Mouse (Mus musculus): ENCODE results near the gene Acin1. TPM values are rescaled to one million over a fixed set of nuclear protein-coding genes. Genes with fewer than 3 reads are reported as not detected.
A peak's percentile ranks its signal among the peaks of the same experiment; 100 is the strongest.

The Acin1 gene
- polyA plus RNA-seq, 1 experiment from 2014 or later = 185 TPM

DNA sequence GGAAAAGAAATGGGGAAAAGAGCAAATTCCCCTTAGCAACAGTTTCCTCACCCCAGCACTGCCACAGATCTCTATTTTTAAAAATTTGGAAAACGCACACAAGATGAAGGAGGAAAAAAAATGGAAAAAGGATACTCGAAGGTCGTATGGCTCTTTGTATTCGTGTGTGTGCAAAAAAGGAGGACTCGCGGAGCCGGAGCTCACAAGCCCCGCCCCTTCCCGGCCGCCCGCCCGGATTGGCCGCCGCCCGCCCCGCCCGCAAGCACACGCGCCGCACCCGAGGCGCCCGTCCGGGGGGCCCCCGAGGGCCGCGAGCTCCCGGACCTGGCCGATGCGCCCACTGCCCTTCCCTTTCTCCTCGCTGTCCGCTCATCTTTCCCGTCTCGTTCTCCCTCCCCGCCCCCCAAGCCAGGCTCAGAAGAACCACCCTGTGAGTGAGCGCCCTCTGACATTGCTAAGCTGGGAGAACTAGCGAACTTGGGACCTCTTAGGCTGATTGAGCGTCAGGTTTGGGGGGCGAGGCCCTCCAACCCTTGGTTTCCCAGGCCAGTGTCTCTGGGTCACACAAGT lies 80.9 kb downstream of the Acin1 start, which contains the start of gene 4931414P19Rik:
TSS of gene 4931414P19Rik (minus strand) at position 242 of the 570 bp plus-strand sequence.
- ATAC-seq (ENCODE audit: low FRiP score) (peak; percentile 55), DNase-seq (ENCODE audit: low spot score) (peak; percentile 86)
- peak within 1 kb of the TSS; percentile 43 for H3K4me2 ChIP-seq (replicated peaks; ENCODE audit: low read depth, low read length)
- peak within 1 kb of the TSS; percentile 37 for H3K4me3 ChIP-seq (ENCODE audit: low read depth, low read length)
- no peaks in the 10 kb centered on the region for H3K27me3 ChIP-seq (ENCODE audit: control insufficient read depth, insufficient read depth, low read length)
- no peaks in the 10 kb centered on the region for H3K4me1 ChIP-seq (replicated peaks; ENCODE audit: control insufficient read depth, insufficient read depth, low read length)
- peak within 1 kb of the TSS; percentile 53; the same call in 1 of the 2 replicates for H3K9ac ChIP-seq (ENCODE audit: low read depth, low read length)
- H3K9me3 ChIP-seq (ENCODE audit: control insufficient read depth, low read length) = no peaks in the 10 kb centered on the region
- peak within 1 kb of the TSS; percentile 55; the same call in 1 of the 2 replicates for H3K27ac ChIP-seq (ENCODE audit: low read depth, low read length)
- H3K36me3 ChIP-seq (ENCODE audit: control insufficient read depth, insufficient read depth, low read length) = no peaks in the 10 kb centered on the region
- WGBS = under 1% methylated on average over 27 of the region's 39 CpGs

DNA sequence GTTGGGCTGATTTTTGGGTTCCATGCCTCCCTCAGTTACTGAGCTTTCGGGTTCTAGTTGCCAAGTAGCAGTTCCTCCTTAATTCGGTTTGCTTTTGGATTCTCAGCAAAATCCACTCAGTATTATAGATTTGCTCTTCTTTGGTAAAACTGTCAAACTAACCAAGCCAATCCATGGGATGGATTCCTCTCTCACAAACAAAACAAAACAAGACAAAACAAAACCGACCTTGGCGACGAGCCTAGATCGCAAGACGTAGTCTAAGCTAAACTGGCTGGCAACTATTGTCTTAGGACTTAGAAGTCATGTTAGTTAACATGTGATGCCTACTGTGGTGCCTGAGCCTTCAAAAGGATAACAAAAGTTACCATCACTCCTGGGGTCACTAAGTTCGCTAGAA lies 83.0 kb downstream of the Acin1 start:
- Histone ChIP-seq H3K27me3 (ENCODE audit: control insufficient read depth, insufficient read depth, low read length) (no peaks in the 10 kb centered on the region), H3K4me1 (replicated peaks; ENCODE audit: control insufficient read depth, insufficient read depth, low read length) (no peaks in the 10 kb centered on the region), H3K36me3 (ENCODE audit: control insufficient read depth, insufficient read depth, low read length) (no peaks in the 10 kb centered on the region), H3K4me2 (replicated peaks; ENCODE audit: low read depth, low read length) (peak overlapping the region; percentile 42; the same call in 1 of the 2 replicates), H3K4me3 (ENCODE audit: low read depth, low read length) (peak overlapping the region; percentile 56), H3K9me3 (ENCODE audit: control insufficient read depth, low read length) (no peaks in the 10 kb centered on the region), H3K9ac (ENCODE audit: low read depth, low read length) (no peak overlapping the region; the same call in 1 of the 2 replicates), H3K27ac (ENCODE audit: low read depth, low read length) (peak overlapping the region; percentile 81; the same call in 1 of the 2 replicates)
- DNase-seq (ENCODE audit: low spot score) (no peak), ATAC-seq (ENCODE audit: low FRiP score) (no peak)
- WGBS = 86% methylated on average over 8 of the region's 8 CpGs

DNA sequence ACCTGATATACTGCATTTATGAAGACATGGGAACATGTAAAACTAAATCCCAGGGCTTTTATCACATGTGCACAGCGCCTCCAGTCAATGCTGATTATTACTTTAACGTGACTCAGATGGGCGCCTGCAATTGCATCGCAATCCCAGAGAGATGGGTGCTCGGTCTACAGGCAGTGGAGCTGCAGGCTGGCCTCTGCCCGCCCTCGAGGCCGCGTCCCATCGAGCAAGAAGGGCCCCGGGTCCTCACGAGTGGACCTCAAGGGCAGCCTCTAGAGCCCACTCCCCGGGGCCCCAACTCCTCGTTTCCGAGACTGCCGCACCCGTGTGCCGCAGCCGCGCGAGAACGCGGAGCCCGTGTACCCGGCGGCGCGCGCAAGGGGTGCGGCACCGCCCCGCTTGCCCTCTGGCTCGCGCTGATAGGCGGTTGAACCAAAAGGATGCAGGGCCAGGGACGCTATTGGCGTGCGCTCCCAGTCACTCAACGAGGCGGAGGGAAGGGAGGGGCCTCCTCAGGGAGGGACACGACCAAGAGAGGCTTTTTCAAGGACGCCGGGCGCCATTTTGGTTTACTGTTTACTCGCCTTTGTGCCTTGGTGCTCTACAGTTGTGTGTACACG lies 83.6 kb downstream of the Acin1 start:
- Histone ChIP-seq H3K9ac (ENCODE audit: low read depth, low read length) (peak overlapping the region; percentile 93), H3K27ac (ENCODE audit: low read depth, low read length) (peak overlapping the region; percentile 81), H3K4me1 (replicated peaks; ENCODE audit: control insufficient read depth, insufficient read depth, low read length) (no peaks in the 10 kb centered on the region), H3K4me2 (replicated peaks; ENCODE audit: low read depth, low read length) (peak overlapping the region; percentile 42), H3K36me3 (ENCODE audit: control insufficient read depth, insufficient read depth, low read length) (no peaks in the 10 kb centered on the region), H3K27me3 (ENCODE audit: control insufficient read depth, insufficient read depth, low read length) (no peaks in the 10 kb centered on the region), H3K4me3 (ENCODE audit: low read depth, low read length) (peak overlapping the region; percentile 56), H3K9me3 (ENCODE audit: control insufficient read depth, low read length) (no peaks in the 10 kb centered on the region)
- DNase-seq (ENCODE audit: low spot score) (peak; percentile 95), ATAC-seq (ENCODE audit: low FRiP score) (peak; percentile 98)
- under 1% methylated on average over 46 of the region's 46 CpGs for whole genome bisulfite sequencing

DNA sequence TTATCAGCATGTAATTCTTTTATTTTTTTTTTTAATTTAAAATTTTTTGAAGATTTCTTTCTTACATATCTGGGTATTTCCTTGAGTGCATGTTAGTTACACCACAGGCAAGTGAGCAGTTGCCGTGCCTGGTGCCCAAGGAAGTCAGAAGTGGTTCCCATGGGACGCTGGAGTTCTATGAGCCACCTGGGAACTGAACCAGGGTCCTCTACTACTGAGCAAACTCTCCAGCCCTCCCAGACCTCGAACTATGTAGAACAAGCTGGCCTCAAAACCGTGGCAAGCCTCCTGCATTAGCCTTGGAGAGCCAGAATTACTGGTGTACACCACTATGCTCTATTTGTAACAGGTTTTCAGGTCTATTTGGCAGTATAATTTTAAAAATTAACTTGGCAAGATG lies 84.1 kb downstream of the Acin1 start:
- peak; percentile 15 for ATAC-seq (ENCODE audit: low FRiP score)
- no peaks in the 10 kb centered on the region for H3K27me3 ChIP-seq (ENCODE audit: control insufficient read depth, insufficient read depth, low read length)
- DNase-seq (ENCODE audit: low spot score) = no peak
- no peaks in the 10 kb centered on the region for H3K36me3 ChIP-seq (ENCODE audit: control insufficient read depth, insufficient read depth, low read length)
- no peaks in the 10 kb centered on the region for H3K4me1 ChIP-seq (replicated peaks; ENCODE audit: control insufficient read depth, insufficient read depth, low read length)
- H3K9me3 ChIP-seq (ENCODE audit: control insufficient read depth, low read length) = no peaks in the 10 kb centered on the region
- peak overlapping the region; percentile 56 for H3K4me3 ChIP-seq (ENCODE audit: low read depth, low read length)
- 45% methylated on average over 4 of the region's 4 CpGs for WGBS
- peak overlapping the region; percentile 24; the same call in 1 of the 2 replicates for H3K9ac ChIP-seq (ENCODE audit: low read depth, low read length)
- H3K27ac ChIP-seq (ENCODE audit: low read depth, low read length) = peak overlapping the region; percentile 81; the same call in 1 of the 2 replicates
- H3K4me2 ChIP-seq (replicated peaks; ENCODE audit: low read depth, low read length) = peak overlapping the region; percentile 42

DNA sequence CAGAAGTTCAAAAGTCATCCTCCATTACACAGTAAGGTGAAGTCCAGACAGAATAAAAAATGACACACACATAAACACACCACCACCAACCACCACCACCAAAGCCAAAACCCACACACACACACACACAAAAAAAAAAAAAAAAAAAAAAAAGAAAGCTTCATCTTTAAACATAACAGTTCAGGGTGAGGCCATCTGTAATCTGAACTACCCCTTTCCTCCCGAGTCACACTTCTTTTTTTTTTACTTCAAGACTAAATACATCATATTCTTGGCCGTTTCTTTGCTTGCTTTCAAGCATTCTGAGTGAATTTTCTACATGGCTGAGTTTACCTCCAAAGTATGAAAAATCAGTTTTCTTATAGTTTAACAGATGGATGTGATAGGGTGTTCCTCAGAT lies 85.1 kb downstream of the Acin1 start:
- Histone ChIP-seq H3K36me3 (ENCODE audit: control insufficient read depth, insufficient read depth, low read length) (no peaks in the 10 kb centered on the region), H3K4me2 (replicated peaks; ENCODE audit: low read depth, low read length) (no peak overlapping the region), H3K27me3 (ENCODE audit: control insufficient read depth, insufficient read depth, low read length) (no peaks in the 10 kb centered on the region), H3K4me3 (ENCODE audit: low read depth, low read length) (no peak overlapping the region), H3K9me3 (ENCODE audit: control insufficient read depth, low read length) (no peaks in the 10 kb centered on the region), H3K9ac (ENCODE audit: low read depth, low read length) (no peak overlapping the region), H3K4me1 (replicated peaks; ENCODE audit: control insufficient read depth, insufficient read depth, low read length) (no peaks in the 10 kb centered on the region), H3K27ac (ENCODE audit: low read depth, low read length) (no peak overlapping the region)
- ATAC-seq (ENCODE audit: low FRiP score) = no peak
- WGBS = 80% methylated on average over 2 of the region's 2 CpGs
- DNase-seq (ENCODE audit: low spot score) = no peak

DNA sequence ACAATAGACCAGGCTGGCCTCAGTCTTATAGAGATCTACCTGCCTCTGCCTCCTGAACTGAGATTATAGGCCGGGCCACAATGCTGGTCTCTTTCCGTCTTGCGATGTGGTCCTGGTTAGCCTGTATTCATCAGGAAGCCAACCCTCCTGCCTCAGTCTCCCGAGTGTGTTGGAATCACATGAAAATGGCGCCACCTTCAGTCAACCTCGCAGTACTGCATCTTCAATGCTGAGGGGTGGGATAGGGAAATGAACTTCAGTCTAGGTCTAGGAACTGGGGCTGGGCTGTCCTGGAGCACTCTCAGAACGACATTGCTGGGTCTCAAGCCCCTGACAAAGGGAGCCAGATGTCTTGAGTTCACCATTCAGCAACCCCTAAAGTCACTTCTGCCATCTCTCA lies 89.6 kb downstream of the Acin1 start:
- 81% methylated on average over 7 of the region's 7 CpGs for WGBS
- Histone ChIP-seq H3K27me3 (ENCODE audit: control insufficient read depth, insufficient read depth, low read length) (no peaks in the 10 kb centered on the region), H3K36me3 (ENCODE audit: control insufficient read depth, insufficient read depth, low read length) (peaks cover 2% of the 10 kb centered on the region; the same call in 1 of the 2 replicates), H3K9me3 (ENCODE audit: control insufficient read depth, low read length) (no peaks in the 10 kb centered on the region), H3K27ac (ENCODE audit: low read depth, low read length) (no peak overlapping the region), H3K4me1 (replicated peaks; ENCODE audit: control insufficient read depth, insufficient read depth, low read length) (no peaks in the 10 kb centered on the region), H3K4me3 (ENCODE audit: low read depth, low read length) (no peak overlapping the region), H3K9ac (ENCODE audit: low read depth, low read length) (no peak overlapping the region), H3K4me2 (replicated peaks; ENCODE audit: low read depth, low read length) (no peak overlapping the region)
- ATAC-seq (ENCODE audit: low FRiP score) (no peak), DNase-seq (ENCODE audit: low spot score) (no peak)

DNA sequence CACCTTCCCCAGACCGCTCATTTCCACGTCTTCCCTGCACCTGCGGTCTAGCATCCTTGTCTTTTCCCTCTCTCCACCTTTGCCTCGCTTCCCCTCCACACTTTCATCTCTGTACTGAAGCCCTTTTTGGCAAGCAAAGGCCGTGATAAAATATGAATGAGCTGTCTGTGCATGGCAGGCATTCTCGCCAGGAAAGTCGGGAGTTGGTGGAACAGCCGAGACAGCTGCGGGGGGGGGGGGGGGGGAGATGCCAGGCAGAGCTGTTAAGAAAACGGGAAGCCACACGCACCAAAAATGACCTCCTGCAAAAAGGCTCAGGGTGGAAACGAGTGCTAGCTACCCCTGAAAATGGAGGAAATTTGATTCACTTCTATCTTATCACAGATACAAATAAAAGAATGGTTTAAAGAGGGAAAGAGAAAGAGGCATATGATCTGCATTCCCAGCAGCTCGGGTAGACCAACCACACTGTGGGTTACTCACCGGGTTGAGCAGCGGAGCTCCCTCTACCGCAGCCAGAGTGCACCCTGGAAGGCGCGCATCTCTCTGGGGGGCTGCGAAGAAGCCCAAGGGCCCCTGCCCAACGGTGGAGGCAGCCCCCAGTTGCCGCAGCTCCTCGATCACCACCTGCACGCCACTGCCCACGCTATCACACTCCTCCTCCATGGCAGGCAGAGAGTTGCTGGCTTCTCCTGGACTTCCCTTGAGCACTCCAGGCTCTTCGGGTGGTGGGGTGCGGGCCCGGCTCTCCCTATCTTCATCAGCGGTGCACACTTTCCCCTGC lies 91.9 kb downstream of the Acin1 start:
- ATAC-seq (ENCODE audit: low FRiP score) = no peak
- WGBS = 68% methylated on average over 27 of the region's 28 CpGs
- no peaks in the 10 kb centered on the region for H3K27me3 ChIP-seq (ENCODE audit: control insufficient read depth, insufficient read depth, low read length)
- DNase-seq (ENCODE audit: low spot score) = no peak
- H3K36me3 ChIP-seq (ENCODE audit: control insufficient read depth, insufficient read depth, low read length) = peaks cover 2% of the 10 kb centered on the region; the same call in 1 of the 2 replicates
- H3K4me3 ChIP-seq (ENCODE audit: low read depth, low read length) = no peak overlapping the region
- no peak overlapping the region for H3K27ac ChIP-seq (ENCODE audit: low read depth, low read length)
- no peak overlapping the region for H3K9ac ChIP-seq (ENCODE audit: low read depth, low read length)
- H3K9me3 ChIP-seq (ENCODE audit: control insufficient read depth, low read length) = no peaks in the 10 kb centered on the region
- no peaks in the 10 kb centered on the region for H3K4me1 ChIP-seq (replicated peaks; ENCODE audit: control insufficient read depth, insufficient read depth, low read length)
- no peak overlapping the region for H3K4me2 ChIP-seq (replicated peaks; ENCODE audit: low read depth, low read length)

DNA sequence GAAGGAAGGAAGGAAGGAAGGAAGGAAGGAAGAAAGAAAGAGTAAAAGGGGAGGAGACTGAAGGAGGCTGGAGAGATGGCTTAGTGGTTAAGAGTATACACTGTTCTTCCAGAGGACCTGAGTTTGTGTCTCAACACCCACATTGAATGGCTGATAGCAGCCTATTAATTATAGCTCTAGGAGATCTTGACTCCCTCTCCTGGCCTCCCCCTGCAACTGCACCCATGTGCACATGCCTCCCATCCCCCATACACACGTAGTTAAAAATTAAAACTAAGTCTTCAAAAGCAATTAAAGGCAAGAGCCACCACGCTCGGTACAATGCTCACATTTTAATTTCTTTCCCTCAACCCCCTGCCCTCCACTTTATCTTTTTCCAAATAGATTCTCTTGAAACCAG lies 92.7 kb downstream of the Acin1 start:
- no peaks in the 10 kb centered on the region for H3K4me1 ChIP-seq (replicated peaks; ENCODE audit: control insufficient read depth, insufficient read depth, low read length)
- H3K4me3 ChIP-seq (ENCODE audit: low read depth, low read length) = no peak overlapping the region
- 94% methylated on average over 3 of the region's 3 CpGs for WGBS
- DNase-seq (ENCODE audit: low spot score) (peak; percentile 25), ATAC-seq (ENCODE audit: low FRiP score) (no peak)
- no peak overlapping the region for H3K4me2 ChIP-seq (replicated peaks; ENCODE audit: low read depth, low read length)
- H3K27me3 ChIP-seq (ENCODE audit: control insufficient read depth, insufficient read depth, low read length) = no peaks in the 10 kb centered on the region
- H3K27ac ChIP-seq (ENCODE audit: low read depth, low read length) = no peak overlapping the region
- H3K9me3 ChIP-seq (ENCODE audit: control insufficient read depth, low read length) = no peaks in the 10 kb centered on the region
- H3K9ac ChIP-seq (ENCODE audit: low read depth, low read length) = no peak overlapping the region
- H3K36me3 ChIP-seq (ENCODE audit: control insufficient read depth, insufficient read depth, low read length) = peaks cover 2% of the 10 kb centered on the region; the same call in 1 of the 2 replicates

Data from hindbrain, embryonic 11.5 days (tissue).